Mouse (Mus musculus) liver, adult 2 months (tissue): ENCODE results near the gene Prss27. TPM values are rescaled to one million over a fixed set of nuclear protein-coding genes. Genes with fewer than 3 reads are reported as not detected.
"Not testable (repeated sequence)": the region's sequence is repeated elsewhere in the genome, so short reads cannot be mapped to it uniquely, and the experiment has no call there.

Experiments
- DNase-seq: peaks from one replicate; pipeline ENCODE4 v3.0.0-alpha.2; 2011; ENCODE audit warnings: low read depth, low spot score; ENCODE audit errors: extremely low read depth
- H3K27ac ChIP-seq: fragments of 200-500 bp; replicated peaks from 2 replicates; pipeline ENCODE4 v1.5.1; 2012; ENCODE audit warnings: low read depth, mild to moderate bottlenecking, control low read depth, inconsistent platforms, low read length; ENCODE audit not compliant: insufficient read depth
- H3K27me3 ChIP-seq: fragments of 200-500 bp; 2 replicates; pipeline ENCODE4 v1.6.1; 2012; ENCODE audit warnings: mild to moderate bottlenecking, moderate library complexity, low read length, inconsistent platforms; ENCODE audit not compliant: control insufficient read depth, insufficient read depth
- H3K36me3 ChIP-seq: fragments of 200-500 bp; 2 replicates; pipeline ENCODE4 v1.6.1; 2012; ENCODE audit warnings: low read length, inconsistent platforms; ENCODE audit not compliant: control insufficient read depth, insufficient read depth
- H3K4me1 ChIP-seq: fragments of 200-500 bp; 2 replicates; pipeline ENCODE4 v1.6.1; 2011; ENCODE audit warnings: low read length; ENCODE audit not compliant: control insufficient read depth, insufficient read depth
- H3K4me3 ChIP-seq: fragments of 200-500 bp; 2 replicates; pipeline ENCODE4 v1.5.1; 2011; ENCODE audit warnings: low read depth, mild to moderate bottlenecking, control low read depth, low read length, moderate library complexity; ENCODE audit not compliant: insufficient read depth
- H3K79me2 ChIP-seq: fragments of 200-500 bp; 2 replicates; pipeline ENCODE4 v1.6.1; 2012; ENCODE audit warnings: inconsistent platforms, mild to moderate bottlenecking, low read length, moderate library complexity; ENCODE audit not compliant: control insufficient read depth, insufficient read depth
- H3K9ac ChIP-seq: fragments of 200-500 bp; 2 replicates; pipeline ENCODE4 v1.6.1; 2012; ENCODE audit warnings: low read depth, mild to moderate bottlenecking, control low read depth, inconsistent platforms, low read length
- CTCF ChIP-seq: fragments of 200-500 bp; IDR thresholded peaks from 2 replicates; pipeline ENCODE4 v1.5.1; 2011; ENCODE audit warnings: low read depth, low read length, control low read depth
- POLR2A ChIP-seq: fragments of 200-500 bp; IDR thresholded peaks from 2 replicates; pipeline ENCODE4 v1.6.1; 2011; ENCODE audit warnings: low read length, control low read depth; ENCODE audit not compliant: insufficient read depth; ENCODE audit errors: extremely low read depth
- WGBS: fragments of 180-500 bp; shearing (Covaris S2); methylation state at CpG from one replicate; pipeline ENCODE4 v1.1.7; 2018; 5-methylcytosine and 5-hydroxymethylcytosine counted together
- polyA plus RNA-seq: library from polyadenylated mRNA; depleted of rRNA; stranded (reverse); fragments of >200 nt; gene quantifications from 2 replicates; pipeline ENCODE4 v1.2.3, GENCODE M21; 2012; rRNA removed
- total RNA-seq: library from RNA; depleted of rRNA; stranded (reverse); fragments of >200 nt; gene quantifications from 2 replicates; pipeline ENCODE4 v1.2.3, GENCODE M21; 2014; rRNA removed

Gene Prss27
- total and polyA plus RNA-seq, 2 experiments = not detected

GRCm38 (mm10) chr17:24072919-24073696, 35.2 kb downstream of the Prss27 start, which contains the start of gene Kctd5:
Gene Kctd5, minus strand, starts transcription at chr17:24073485.
- H3K79me2 ChIP-seq = peaks cover 4% of the 10 kb centered on the region; the same call in 1 of the 2 replicates
- TF ChIP-seq CTCF (no peak), POLR2A (peak; percentile 82)
- H3K9ac ChIP-seq = peak within 1 kb of the TSS; percentile 95
- peak within 1 kb of the TSS; percentile 81 for H3K4me3 ChIP-seq
- peaks cover 6% of the 10 kb centered on the region; the same call in 1 of the 2 replicates for H3K36me3 ChIP-seq
- H3K4me1 ChIP-seq = peaks cover 5% of the 10 kb centered on the region; the same call in 1 of the 2 replicates
- H3K27me3 ChIP-seq = no peaks in the 10 kb centered on the region
- DNase-seq = peak; percentile 86
- under 1% methylated on average over 61 of the region's 62 CpGs for WGBS
- H3K27ac ChIP-seq = peak within 1 kb of the TSS; percentile 53

GRCm38 (mm10) chr17:24077101-24077500, 39.2 kb downstream of the Prss27 start:
- Histone ChIP-seq H3K9ac (no peak overlapping the region), H3K27me3 (no peaks in the 10 kb centered on the region), H3K4me3 (no peak overlapping the region), H3K79me2 (peaks cover 1% of the 10 kb centered on the region; the same call in 1 of the 2 replicates), H3K27ac (no peak overlapping the region), H3K36me3 (peaks cover 32% of the 10 kb centered on the region), H3K4me1 (peaks cover 3% of the 10 kb centered on the region; the same call in 1 of the 2 replicates)
- no peak for DNase-seq
- no peak for TF ChIP-seq POLR2A
- no peak for TF ChIP-seq CTCF
- 96% methylated on average over 2 of the region's 2 CpGs for WGBS

- peaks cover 50% of the 10 kb centered on the region for H3K36me3 ChIP-seq
- WGBS = 68% methylated on average over 1 of the region's 1 CpGs
- no peak overlapping the region for H3K27ac ChIP-seq
- no peak for DNase-seq
- H3K27me3 ChIP-seq = no peaks in the 10 kb centered on the region
- no peak for TF ChIP-seq CTCF
- no peak for TF ChIP-seq POLR2A
- no peak overlapping the region for H3K9ac ChIP-seq
- H3K4me3 ChIP-seq = no peak overlapping the region
- H3K4me1 ChIP-seq = no peaks in the 10 kb centered on the region
- H3K79me2 ChIP-seq = no peaks in the 10 kb centered on the region
Observed at GRCm38 (mm10) chr17:24084593-24084992, 46.6 kb downstream of the Prss27 start.

- H3K4me3 ChIP-seq, H3K27ac ChIP-seq, H3K9ac ChIP-seq, H3K4me1 ChIP-seq, H3K79me2 ChIP-seq, DNase-seq, H3K27me3 ChIP-seq: not testable (repeated sequence)
- H3K36me3 ChIP-seq = peaks cover 49% of the 10 kb centered on the region
- WGBS = 94% methylated on average over 4 of the region's 4 CpGs
Observed at GRCm38 (mm10) chr17:24086399-24086798, 48.5 kb downstream of the Prss27 start.

- TF ChIP-seq POLR2A (no peak), CTCF (no peak)
- Histone ChIP-seq H3K4me1 (no peaks in the 10 kb centered on the region), H3K9ac (no peak overlapping the region), H3K4me3 (no peak overlapping the region), H3K36me3 (peaks cover 56% of the 10 kb centered on the region), H3K79me2 (no peaks in the 10 kb centered on the region), H3K27me3 (no peaks in the 10 kb centered on the region), H3K27ac (no peak overlapping the region)
- WGBS = 54% methylated on average over 1 of the region's 1 CpGs
- no peak for DNase-seq
Observed at GRCm38 (mm10) chr17:24090575-24090974, 52.6 kb downstream of the Prss27 start.

Other genes starting within 250 kb of the Prss27 start
- 33.0 and 46.5 TPM in 2 replicates for gene Srrm2, start 247.6 kb upstream of the Prss27 start, total RNA-seq
- 177 and 316 TPM in 2 replicates for gene Srrm2, start 247.6 kb upstream of the Prss27 start, polyA plus RNA-seq
- 153 and 187 TPM in 2 replicates for gene Elob, start 209.0 kb upstream of the Prss27 start, total RNA-seq
- 276 and 336 TPM in 2 replicates for gene Elob, start 209.0 kb upstream of the Prss27 start, polyA plus RNA-seq
- not detected in 2 replicates for gene Prss33, start 202.1 kb upstream of the Prss27 start, total RNA-seq
- gene Prss33, start 202.1 kb upstream of the Prss27 start, polyA plus RNA-seq = not detected in 2 replicates
- gene Prss32, start 194.3 kb upstream of the Prss27 start, total RNA-seq = not detected in 2 replicates
- gene Prss32, start 194.3 kb upstream of the Prss27 start, polyA plus RNA-seq = 0.24 and 0.45 TPM in 2 replicates
- gene Prss41, start 194.0 kb upstream of the Prss27 start, total RNA-seq = 0.13 TPM in 1 of 2 replicates, not detected in the other
- gene Prss41, start 194.0 kb upstream of the Prss27 start, polyA plus RNA-seq = 0.05 and 0.16 TPM in 2 replicates
- gene Prss21, start 170.1 kb upstream of the Prss27 start, total RNA-seq = not detected in 2 replicates
- not detected in 2 replicates for gene Prss21, start 170.1 kb upstream of the Prss27 start, polyA plus RNA-seq
- gene Dcpp1, start 157.3 kb upstream of the Prss27 start, total RNA-seq = not detected in 2 replicates
- gene Dcpp1, start 157.3 kb upstream of the Prss27 start, polyA plus RNA-seq = not detected in 2 replicates
- gene Dcpp2, start 157.3 kb upstream of the Prss27 start, total RNA-seq = not detected in 2 replicates
- not detected in 2 replicates for gene Dcpp2, start 157.3 kb upstream of the Prss27 start, polyA plus RNA-seq
- not detected in 2 replicates for gene Dcpp3, start 120.7 kb upstream of the Prss27 start, total RNA-seq
- gene Dcpp3, start 120.7 kb upstream of the Prss27 start, polyA plus RNA-seq = not detected in 2 replicates
- gene Sbp, start 96.5 kb upstream of the Prss27 start, total RNA-seq = not detected in 2 replicates
- gene Sbp, start 96.5 kb upstream of the Prss27 start, polyA plus RNA-seq = not detected in 2 replicates
- not detected in 2 replicates for gene Sbpl, start 82.9 kb upstream of the Prss27 start, total RNA-seq
- not detected in 2 replicates for gene Sbpl, start 82.9 kb upstream of the Prss27 start, polyA plus RNA-seq
- gene Prss30, start 57.6 kb upstream of the Prss27 start, total RNA-seq = 0.13 and 0.18 TPM in 2 replicates
- gene Prss30, start 57.6 kb upstream of the Prss27 start, polyA plus RNA-seq = 0.16 TPM in 2 replicates
- not detected in 2 replicates for gene Prss22, start 40.0 kb upstream of the Prss27 start, total RNA-seq
- not detected in 2 replicates for gene Prss22, start 40.0 kb upstream of the Prss27 start, polyA plus RNA-seq
- gene Kctd5, start 35.3 kb downstream of the Prss27 start, total RNA-seq = 4.5 and 4.6 TPM in 2 replicates
- 4.6 and 6.0 TPM in 2 replicates for gene Kctd5, start 35.3 kb downstream of the Prss27 start, polyA plus RNA-seq
- gene Pdpk1, start 112.8 kb downstream of the Prss27 start, total RNA-seq = 19.7 and 23.6 TPM in 2 replicates
- 8.6 and 10.2 TPM in 2 replicates for gene Pdpk1, start 112.8 kb downstream of the Prss27 start, polyA plus RNA-seq
- 19.3 and 23.8 TPM in 2 replicates for gene Amdhd2, start 125.6 kb downstream of the Prss27 start, total RNA-seq
- gene Amdhd2, start 125.6 kb downstream of the Prss27 start, polyA plus RNA-seq = 26.7 and 35.4 TPM in 2 replicates
- gene Atp6v0c, start 131.6 kb downstream of the Prss27 start, total RNA-seq = 40.0 and 68.4 TPM in 2 replicates
- 625 and 644 TPM in 2 replicates for gene Atp6v0c, start 131.6 kb downstream of the Prss27 start, polyA plus RNA-seq
- gene Tbc1d24, start 167.4 kb downstream of the Prss27 start, total RNA-seq = 13.3 and 22.2 TPM in 2 replicates
- 23.6 and 31.5 TPM in 2 replicates for gene Tbc1d24, start 167.4 kb downstream of the Prss27 start, polyA plus RNA-seq
- gene Ntn3, start 171.4 kb downstream of the Prss27 start, total RNA-seq = 2.3 and 2.8 TPM in 2 replicates
- gene Ntn3, start 171.4 kb downstream of the Prss27 start, polyA plus RNA-seq = 7.4 and 7.8 TPM in 2 replicates
- gene Tedc2, start 182.7 kb downstream of the Prss27 start, total RNA-seq = 44.1 and 53.2 TPM in 2 replicates
- 61.4 and 78.0 TPM in 2 replicates for gene Tedc2, start 182.7 kb downstream of the Prss27 start, polyA plus RNA-seq
- 3.0 and 3.5 TPM in 2 replicates for gene Ccnf, start 213.3 kb downstream of the Prss27 start, total RNA-seq
- gene Ccnf, start 213.3 kb downstream of the Prss27 start, polyA plus RNA-seq = 5.5 and 6.5 TPM in 2 replicates